Mouse (Mus musculus) stomach, postnatal 0 days (tissue): ENCODE data around the gene Zdhhc16.

Experiments used
- CTCF ChIP-seq: IDR thresholded peaks from 2 replicates; pipeline ENCODE4 v1.5.1; 2016; ENCODE audit warnings: antibody characterized with exemption, low read depth, mild to moderate bottlenecking, moderate library complexity
- EP300 ChIP-seq: optimal IDR thresholded peaks from 2 replicates; pipeline ENCODE3; 2016; ENCODE audit warnings: antibody characterized with exemption

- no peak for TF ChIP-seq EP300
- no peak for TF ChIP-seq CTCF
Measured at GRCm38 (mm10) chr19:41933179-41934086, at the start of gene Zdhhc16, which contains the start of gene Exosc1.
